Mouse (Mus musculus) G1E (cell line): ENCODE measurements around the gene Pla2g2e. TPM values are rescaled to one million over a fixed set of nuclear protein-coding genes. Genes with fewer than 3 reads are reported as not detected.

Experiments used
- ATAC-seq: 2 replicates; pipeline ENCODE4 v1.8.0; 2016; ENCODE audit warnings: mild to moderate bottlenecking; ENCODE audit not compliant: insufficient number of reproducible peaks, poor library complexity, low FRiP score, severe bottlenecking; ENCODE audit errors: extremely low read depth
- DNase-seq: peaks from one replicate; pipeline ENCODE4 v3.0.0; 2012; ENCODE audit warnings: low spot score
- H3K27me3 ChIP-seq: 2 replicates; pipeline ENCODE4 v1.6.1; 2012; ENCODE audit warnings: mild to moderate bottlenecking, low read length, inconsistent platforms; ENCODE audit not compliant: insufficient read depth
- H3K36me3 ChIP-seq: replicated peaks from 2 replicates; pipeline ENCODE3; 2012; ENCODE audit warnings: mild to moderate bottlenecking, inconsistent platforms
- H3K4me1 ChIP-seq: 2 replicates; pipeline ENCODE4 v1.6.1; 2012; ENCODE audit warnings: low read depth, low read length, inconsistent platforms, mixed read lengths; ENCODE audit not compliant: insufficient read depth
- H3K4me3 ChIP-seq: 2 replicates; pipeline ENCODE4 v1.5.1; 2012; ENCODE audit warnings: low read depth, mild to moderate bottlenecking, inconsistent platforms, low read length, moderate library complexity, mixed read lengths
- H3K9me3 ChIP-seq: replicated peaks from 2 replicates; pipeline ENCODE4 v1.6.1; 2012; ENCODE audit warnings: inconsistent platforms
- CTCF ChIP-seq: IDR thresholded peaks from 2 replicates; pipeline ENCODE4 v1.5.1; 2012; ENCODE audit warnings: low read depth, low read length, inconsistent platforms, mixed read lengths
- GATA1 ChIP-seq: IDR thresholded peaks from 2 replicates; pipeline ENCODE4 v1.6.1; 2012; ENCODE audit warnings: borderline replicate concordance, low read length, inconsistent platforms, mixed read lengths
- GATA2 ChIP-seq: IDR thresholded peaks from 2 replicates; pipeline ENCODE4 v1.6.1; 2012; ENCODE audit warnings: low read depth, low read length, inconsistent platforms, borderline replicate concordance
- POLR2AphosphoS5 ChIP-seq: IDR thresholded peaks from 2 replicates; pipeline ENCODE4 v1.6.1; 2012; ENCODE audit warnings: low read depth, low read length, inconsistent platforms; ENCODE audit not compliant: insufficient replicate concordance
- TAL1 ChIP-seq: conservative IDR thresholded peaks from 2 replicates; pipeline ENCODE4 v1.6.1; 2012; ENCODE audit warnings: low read depth, low read length, inconsistent platforms, mixed read lengths
- polyA plus RNA-seq: library from polyadenylated mRNA; stranded (reverse); fragments of >175 nt; gene quantifications from 2 replicates; pipeline ENCODE4 v1.2.3, GENCODE M21; 2012
- total RNA-seq, 2 experiments: library from RNA; stranded (forward) in 1 of 2; stranded (reverse) in 1 of 2; fragments of 200-1000 nt in 1 of 2; fragments of >200 nt in 1 of 2; fragmentation: Nextera tagmentation in 1 of 2; gene quantifications; 2 replicates each; pipeline ENCODE4 v1.2.3; 2014 to 2017

Pla2g2e gene
- total and polyA plus RNA-seq, 3 experiments, result 0.07 to 1.1 (median 0.22) TPM

GRCm38 (mm10) chr4:138917282-138917681 is 39.5 kb downstream of the Pla2g2e start:
- Histone ChIP-seq H3K9me3 (peaks cover 2% of the 10 kb centered on the region; the same call in 1 of the 2 replicates), H3K4me1 (peaks cover 24% of the 10 kb centered on the region), H3K36me3 (no peaks in the 10 kb centered on the region), H3K27me3 (peaks cover 6% of the 10 kb centered on the region; the same call in 1 of the 2 replicates), H3K4me3 (no peak overlapping the region)
- no peak for ATAC-seq
- no peak for DNase-seq
- no peak for TF ChIP-seq TAL1
- TF ChIP-seq CTCF, result no peak
- no peak for TF ChIP-seq GATA2
- TF ChIP-seq POLR2AphosphoS5, result no peak
- TF ChIP-seq GATA1, result no peak

- DNase-seq (no peak), ATAC-seq (no peak)
- no peak overlapping the region; the same call in 1 of the 2 replicates for H3K4me3 ChIP-seq
- TF ChIP-seq CTCF (no peak), GATA2 (no peak), GATA1 (no peak), POLR2AphosphoS5 (no peak), TAL1 (no peak)
- H3K9me3 ChIP-seq, result peaks cover 2% of the 10 kb centered on the region; the same call in 1 of the 2 replicates
- peaks cover 13% of the 10 kb centered on the region for H3K27me3 ChIP-seq
- H3K4me1 ChIP-seq, result peaks cover 12% of the 10 kb centered on the region
- H3K36me3 ChIP-seq, result no peaks in the 10 kb centered on the region
These were observed 43.8 kb downstream of the Pla2g2e start for GRCm38 (mm10) chr4:138921254-138922130.

GRCm38 (mm10) chr4:138922131-138922459 is 44.4 kb downstream of the Pla2g2e start:
- DNase-seq, result peak; percentile 66
- TF ChIP-seq CTCF (peak; percentile 99), GATA2 (no peak)
- H3K4me3 ChIP-seq, result no peak overlapping the region; the same call in 1 of the 2 replicates
- peak; percentile 74 for ATAC-seq
- no peaks in the 10 kb centered on the region for H3K36me3 ChIP-seq
- H3K9me3 ChIP-seq, result peaks cover 2% of the 10 kb centered on the region; the same call in 1 of the 2 replicates
- peaks cover 12% of the 10 kb centered on the region for H3K4me1 ChIP-seq
- peaks cover 15% of the 10 kb centered on the region for H3K27me3 ChIP-seq

GRCm38 (mm10) chr4:138925561-138925960 is 47.8 kb downstream of the Pla2g2e start:
- no peak overlapping the region for H3K4me3 ChIP-seq
- H3K9me3 ChIP-seq, result no peaks in the 10 kb centered on the region
- no peaks in the 10 kb centered on the region for H3K36me3 ChIP-seq
- TF ChIP-seq CTCF (no peak), GATA1 (no peak)
- peaks cover 12% of the 10 kb centered on the region for H3K4me1 ChIP-seq
- H3K27me3 ChIP-seq, result peaks cover 25% of the 10 kb centered on the region
- DNase-seq, result no peak
- no peak for ATAC-seq

Other genes starting within 250 kb of the Pla2g2e start
- gene Vwa5b1, start 242.1 kb upstream of the Pla2g2e start, total RNA-seq (2014; fragmentation: Nextera tagmentation), result not detected in 2 replicates
- gene Vwa5b1, start 242.1 kb upstream of the Pla2g2e start, total RNA-seq (2017), result 0.06 and 0.33 TPM in 2 replicates
- gene Vwa5b1, start 242.1 kb upstream of the Pla2g2e start, polyA plus RNA-seq, result not detected in 2 replicates
- not detected in 2 replicates for gene Pla2g2c, start 153.2 kb upstream of the Pla2g2e start, total RNA-seq (2014; fragmentation: Nextera tagmentation)
- gene Pla2g2c, start 153.2 kb upstream of the Pla2g2e start, total RNA-seq (2017), result 0.16 TPM in 1 of 2 replicates, not detected in the other
- not detected in 2 replicates for gene Pla2g2c, start 153.2 kb upstream of the Pla2g2e start, polyA plus RNA-seq
- gene Ubxn10, start 140.8 kb upstream of the Pla2g2e start, total RNA-seq (2014; fragmentation: Nextera tagmentation), result not detected in 2 replicates
- gene Ubxn10, start 140.8 kb upstream of the Pla2g2e start, total RNA-seq (2017), result 0.33 TPM in 1 of 2 replicates, not detected in the other
- not detected in 2 replicates for gene Ubxn10, start 140.8 kb upstream of the Pla2g2e start, polyA plus RNA-seq
- not detected in 2 replicates for gene Pla2g2f, start 120.3 kb upstream of the Pla2g2e start, total RNA-seq (2014; fragmentation: Nextera tagmentation)
- 0.11 TPM in 1 of 2 replicates, not detected in the other for gene Pla2g2f, start 120.3 kb upstream of the Pla2g2e start, total RNA-seq (2017)
- gene Pla2g2f, start 120.3 kb upstream of the Pla2g2e start, polyA plus RNA-seq, result not detected in 2 replicates
- not detected in 2 replicates for gene Pla2g2d, start 102.2 kb upstream of the Pla2g2e start, total RNA-seq (2014; fragmentation: Nextera tagmentation)
- gene Pla2g2d, start 102.2 kb upstream of the Pla2g2e start, total RNA-seq (2017), result 0.12 TPM in 1 of 2 replicates, not detected in the other
- not detected in 2 replicates for gene Pla2g2d, start 102.2 kb upstream of the Pla2g2e start, polyA plus RNA-seq
- gene Pla2g5, start 14.5 kb upstream of the Pla2g2e start, total RNA-seq (2014; fragmentation: Nextera tagmentation), result 32.6 and 32.7 TPM in 2 replicates
- 10.3 and 16.4 TPM in 2 replicates for gene Pla2g5, start 14.5 kb upstream of the Pla2g2e start, total RNA-seq (2017)
- 12.7 and 14.7 TPM in 2 replicates for gene Pla2g5, start 14.5 kb upstream of the Pla2g2e start, polyA plus RNA-seq
- gene Gm13030, start 4.0 kb upstream of the Pla2g2e start, total RNA-seq (2014; fragmentation: Nextera tagmentation), result not detected in 2 replicates
- gene Gm13030, start 4.0 kb upstream of the Pla2g2e start, total RNA-seq (2017), result not detected in 2 replicates
- gene Gm13030, start 4.0 kb upstream of the Pla2g2e start, polyA plus RNA-seq, result not detected in 2 replicates
- gene Otud3, start 36.0 kb downstream of the Pla2g2e start, total RNA-seq (2014; fragmentation: Nextera tagmentation), result 2.9 and 5.4 TPM in 2 replicates
- gene Otud3, start 36.0 kb downstream of the Pla2g2e start, total RNA-seq (2017), result 11.0 and 11.7 TPM in 2 replicates
- gene Otud3, start 36.0 kb downstream of the Pla2g2e start, polyA plus RNA-seq, result 11.8 and 14.5 TPM in 2 replicates
- not detected in 2 replicates for gene Rnf186, start 89.2 kb downstream of the Pla2g2e start, total RNA-seq (2014; fragmentation: Nextera tagmentation)
- gene Rnf186, start 89.2 kb downstream of the Pla2g2e start, total RNA-seq (2017), result 0.12 and 0.27 TPM in 2 replicates
- not detected in 2 replicates for gene Rnf186, start 89.2 kb downstream of the Pla2g2e start, polyA plus RNA-seq
- 8.8 and 11.6 TPM in 2 replicates for gene Tmco4, start 94.9 kb downstream of the Pla2g2e start, total RNA-seq (2014; fragmentation: Nextera tagmentation)
- gene Tmco4, start 94.9 kb downstream of the Pla2g2e start, total RNA-seq (2017), result 16.3 and 16.5 TPM in 2 replicates
- 17.1 and 19.8 TPM in 2 replicates for gene Tmco4, start 94.9 kb downstream of the Pla2g2e start, polyA plus RNA-seq
- gene Htr6, start 197.6 kb downstream of the Pla2g2e start, total RNA-seq (2014; fragmentation: Nextera tagmentation), result not detected in 2 replicates
- 0.06 TPM in 1 of 2 replicates, not detected in the other for gene Htr6, start 197.6 kb downstream of the Pla2g2e start, total RNA-seq (2017)
- not detected in 2 replicates for gene Htr6, start 197.6 kb downstream of the Pla2g2e start, polyA plus RNA-seq
- not detected in 2 replicates for gene Nbl1, start 215.1 kb downstream of the Pla2g2e start, total RNA-seq (2014; fragmentation: Nextera tagmentation)
- gene Nbl1, start 215.1 kb downstream of the Pla2g2e start, total RNA-seq (2017), result 0.11 TPM in 1 of 2 replicates, not detected in the other
- 0.05 and 0.18 TPM in 2 replicates for gene Nbl1, start 215.1 kb downstream of the Pla2g2e start, polyA plus RNA-seq